Mouse (Mus musculus) embryonic fibroblast, embryonic 13.5 days (primary cell): ENCODE measurements around the gene Ren1.

Experiments
- CTCF ChIP-seq: IDR thresholded peaks from 2 replicates; pipeline ENCODE4 v1.5.1; 2011; ENCODE audit warnings: mild to moderate bottlenecking, control low read depth, low read length, moderate library complexity, borderline replicate concordance; ENCODE audit not compliant: insufficient read depth
- POLR2A ChIP-seq: IDR thresholded peaks from 2 replicates; pipeline ENCODE4 v1.6.1; 2011; ENCODE audit warnings: low read depth, mild to moderate bottlenecking, control low read depth, low read length, moderate library complexity

GRCm38 (mm10) chr1:133333937-133334336 is 16.4 kb upstream of the Ren1 start:
- no peak for TF ChIP-seq POLR2A
- no peak for TF ChIP-seq CTCF
